Mouse (Mus musculus) erythroblast, adult 5-6 weeks (primary cell): ENCODE results near the gene Wdr45. TPM values are rescaled to one million over a fixed set of nuclear protein-coding genes. Genes with fewer than 3 reads are reported as not detected.

Experiments
- ATAC-seq: replicated peaks from 2 replicates; pipeline ENCODE4 v1.8.0; 2016; ENCODE audit warnings: moderate number of reproducible peaks, mild to moderate bottlenecking, moderate TSS enrichment, inconsistent platforms; ENCODE audit not compliant: poor library complexity, low FRiP score, severe bottlenecking
- total RNA-seq, 2 experiments: library from RNA; stranded (forward) in 1 of 2; stranded (reverse) in 1 of 2; fragments of 150-400 nt in 1 of 2; fragments of 200-764, 138-1000 nt in 1 of 2; gene quantifications; 2 replicates each; pipeline versions ENCODE4 v1.2.3 to v1.2.4; 2015 to 2017; ENCODE audit warnings: low replicate concordance in 2 of 2

The Wdr45 gene
- total RNA-seq, 2 experiments from 2014 or later, result 111 to 139 TPM

GRCm38 (mm10) chrX:7762137-7762920, 48.2 kb downstream of the Wdr45 start, which contains the start of gene Tfe3:
Tfe3 (plus strand) TSS chrX:7762560.
- peak; percentile 94 for ATAC-seq

- ATAC-seq, result peak; percentile 60
These were observed 48.7 kb downstream of the Wdr45 start for GRCm38 (mm10) chrX:7762921-7763197.

GRCm38 (mm10) chrX:7763631-7764393, 49.7 kb downstream of the Wdr45 start:
- no peak for ATAC-seq

- no peak for ATAC-seq
These were observed 50.6 kb downstream of the Wdr45 start for GRCm38 (mm10) chrX:7764657-7765280.

- no peak for ATAC-seq
These were observed 51.1 kb downstream of the Wdr45 start for GRCm38 (mm10) chrX:7765281-7765670.

- no peak for ATAC-seq
These were observed 51.6 kb downstream of the Wdr45 start for GRCm38 (mm10) chrX:7765764-7766163.

- peak; percentile 58; the same call in 1 of the 2 replicates for ATAC-seq
These were observed 55.3 kb downstream of the Wdr45 start for GRCm38 (mm10) chrX:7769302-7770017.

GRCm38 (mm10) chrX:7772766-7773165, 58.6 kb downstream of the Wdr45 start:
- ATAC-seq, result no peak

GRCm38 (mm10) chrX:7775501-7776205, 61.5 kb downstream of the Wdr45 start:
- no peak for ATAC-seq

GRCm38 (mm10) chrX:7776329-7777082, 62.4 kb downstream of the Wdr45 start:
- ATAC-seq, result peak; percentile 77

Other genes starting within 250 kb of the Wdr45 start
- not detected in 2 replicates for gene Foxp3, start 140.7 kb upstream of the Wdr45 start, total RNA-seq (2015; ENCODE audit: low replicate concordance)
- not detected in 2 replicates for gene Foxp3, start 140.7 kb upstream of the Wdr45 start, total RNA-seq (2017; ENCODE audit: low replicate concordance)
- gene Ppp1r3f, start 140.1 kb upstream of the Wdr45 start, total RNA-seq (2015; ENCODE audit: low replicate concordance), result not detected in 2 replicates
- gene Ppp1r3f, start 140.1 kb upstream of the Wdr45 start, total RNA-seq (2017; ENCODE audit: low replicate concordance), result 0.68 TPM in 1 of 2 replicates, not detected in the other
- 3.1 and 4.0 TPM in 2 replicates for gene Ccdc22, start 108.8 kb upstream of the Wdr45 start, total RNA-seq (2015; ENCODE audit: low replicate concordance)
- 6.0 and 6.4 TPM in 2 replicates for gene Ccdc22, start 108.8 kb upstream of the Wdr45 start, total RNA-seq (2017; ENCODE audit: low replicate concordance)
- gene Cacna1f, start 107.2 kb upstream of the Wdr45 start, total RNA-seq (2015; ENCODE audit: low replicate concordance), result not detected in 2 replicates
- not detected in 2 replicates for gene Cacna1f, start 107.2 kb upstream of the Wdr45 start, total RNA-seq (2017; ENCODE audit: low replicate concordance)
- 15.6 TPM in 1 of 2 replicates, not detected in the other for gene Syp, start 75.9 kb upstream of the Wdr45 start, total RNA-seq (2015; ENCODE audit: low replicate concordance)
- 0.28 and 0.51 TPM in 2 replicates for gene Syp, start 75.9 kb upstream of the Wdr45 start, total RNA-seq (2017; ENCODE audit: low replicate concordance)
- gene Prickle3, start 57.1 kb upstream of the Wdr45 start, total RNA-seq (2015; ENCODE audit: low replicate concordance), result 2.5 and 5.0 TPM in 2 replicates
- gene Prickle3, start 57.1 kb upstream of the Wdr45 start, total RNA-seq (2017; ENCODE audit: low replicate concordance), result 1.0 and 2.1 TPM in 2 replicates
- gene Plp2, start 42.9 kb upstream of the Wdr45 start, total RNA-seq (2015; ENCODE audit: low replicate concordance), result 137 and 180 TPM in 2 replicates
- gene Plp2, start 42.9 kb upstream of the Wdr45 start, total RNA-seq (2017; ENCODE audit: low replicate concordance), result 26.9 and 37.0 TPM in 2 replicates
- not detected in 2 replicates for gene Magix, start 33.1 kb upstream of the Wdr45 start, total RNA-seq (2015; ENCODE audit: low replicate concordance)
- 0.09 TPM in 1 of 2 replicates, not detected in the other for gene Magix, start 33.1 kb upstream of the Wdr45 start, total RNA-seq (2017; ENCODE audit: low replicate concordance)
- 7.9 and 13.4 TPM in 2 replicates for gene Gpkow, start 17.2 kb upstream of the Wdr45 start, total RNA-seq (2015; ENCODE audit: low replicate concordance)
- gene Gpkow, start 17.2 kb upstream of the Wdr45 start, total RNA-seq (2017; ENCODE audit: low replicate concordance), result 9.0 and 11.3 TPM in 2 replicates
- gene Gm45208, start 7.9 kb downstream of the Wdr45 start, total RNA-seq (2015; ENCODE audit: low replicate concordance), result not detected in 2 replicates
- not detected in 2 replicates for gene Gm45208, start 7.9 kb downstream of the Wdr45 start, total RNA-seq (2017; ENCODE audit: low replicate concordance)
- 4.8 and 10.0 TPM in 2 replicates for gene Praf2, start 14.1 kb downstream of the Wdr45 start, total RNA-seq (2015; ENCODE audit: low replicate concordance)
- gene Praf2, start 14.1 kb downstream of the Wdr45 start, total RNA-seq (2017; ENCODE audit: low replicate concordance), result 1.5 and 2.8 TPM in 2 replicates
- gene Ccdc120, start 36.6 kb downstream of the Wdr45 start, total RNA-seq (2015; ENCODE audit: low replicate concordance), result not detected in 2 replicates
- gene Ccdc120, start 36.6 kb downstream of the Wdr45 start, total RNA-seq (2017; ENCODE audit: low replicate concordance), result 1.8 TPM in 1 of 2 replicates, not detected in the other
- 16.1 and 20.2 TPM in 2 replicates for gene Tfe3, start 48.2 kb downstream of the Wdr45 start, total RNA-seq (2015; ENCODE audit: low replicate concordance)
- 7.1 and 18.2 TPM in 2 replicates for gene Tfe3, start 48.2 kb downstream of the Wdr45 start, total RNA-seq (2017; ENCODE audit: low replicate concordance)
- gene Gripap1, start 75.4 kb downstream of the Wdr45 start, total RNA-seq (2015; ENCODE audit: low replicate concordance), result 146 and 177 TPM in 2 replicates
- gene Gripap1, start 75.4 kb downstream of the Wdr45 start, total RNA-seq (2017; ENCODE audit: low replicate concordance), result 200 and 207 TPM in 2 replicates
- 4.8 and 5.4 TPM in 2 replicates for gene Kcnd1, start 108.0 kb downstream of the Wdr45 start, total RNA-seq (2015; ENCODE audit: low replicate concordance)
- gene Kcnd1, start 108.0 kb downstream of the Wdr45 start, total RNA-seq (2017; ENCODE audit: low replicate concordance), result 3.6 and 4.5 TPM in 2 replicates
- 399 and 555 TPM in 2 replicates for gene Otud5, start 127.0 kb downstream of the Wdr45 start, total RNA-seq (2015; ENCODE audit: low replicate concordance)
- 691 and 1,009 TPM in 2 replicates for gene Otud5, start 127.0 kb downstream of the Wdr45 start, total RNA-seq (2017; ENCODE audit: low replicate concordance)
- gene Pim2, start 163.9 kb downstream of the Wdr45 start, total RNA-seq (2015; ENCODE audit: low replicate concordance), result 41.9 and 42.8 TPM in 2 replicates
- gene Pim2, start 163.9 kb downstream of the Wdr45 start, total RNA-seq (2017; ENCODE audit: low replicate concordance), result 30.4 and 31.3 TPM in 2 replicates
- 1.5 and 3.1 TPM in 2 replicates for gene Slc35a2, start 169.7 kb downstream of the Wdr45 start, total RNA-seq (2015; ENCODE audit: low replicate concordance)
- gene Slc35a2, start 169.7 kb downstream of the Wdr45 start, total RNA-seq (2017; ENCODE audit: low replicate concordance), result 10.0 and 10.9 TPM in 2 replicates
- 7.3 and 8.4 TPM in 2 replicates for gene Pqbp1, start 184.9 kb downstream of the Wdr45 start, total RNA-seq (2015; ENCODE audit: low replicate concordance)
- 39.3 and 41.1 TPM in 2 replicates for gene Pqbp1, start 184.9 kb downstream of the Wdr45 start, total RNA-seq (2017; ENCODE audit: low replicate concordance)
- gene Timm17b, start 185.0 kb downstream of the Wdr45 start, total RNA-seq (2015; ENCODE audit: low replicate concordance), result 20.2 and 52.2 TPM in 2 replicates
- 8.9 and 33.2 TPM in 2 replicates for gene Timm17b, start 185.0 kb downstream of the Wdr45 start, total RNA-seq (2017; ENCODE audit: low replicate concordance)
- not detected in 2 replicates for gene Gm10491, start 193.5 kb downstream of the Wdr45 start, total RNA-seq (2015; ENCODE audit: low replicate concordance)
- gene Gm10491, start 193.5 kb downstream of the Wdr45 start, total RNA-seq (2017; ENCODE audit: low replicate concordance), result not detected in 2 replicates
- gene Gm10490, start 195.2 kb downstream of the Wdr45 start, total RNA-seq (2015; ENCODE audit: low replicate concordance), result not detected in 2 replicates
- gene Gm10490, start 195.2 kb downstream of the Wdr45 start, total RNA-seq (2017; ENCODE audit: low replicate concordance), result not detected in 2 replicates
- gene Pcsk1n, start 205.5 kb downstream of the Wdr45 start, total RNA-seq (2015; ENCODE audit: low replicate concordance), result not detected in 2 replicates
- gene Pcsk1n, start 205.5 kb downstream of the Wdr45 start, total RNA-seq (2017; ENCODE audit: low replicate concordance), result not detected in 2 replicates
- not detected in 2 replicates for gene Eras, start 214.3 kb downstream of the Wdr45 start, total RNA-seq (2015; ENCODE audit: low replicate concordance)
- not detected in 2 replicates for gene Eras, start 214.3 kb downstream of the Wdr45 start, total RNA-seq (2017; ENCODE audit: low replicate concordance)
- gene Hdac6, start 233.6 kb downstream of the Wdr45 start, total RNA-seq (2015; ENCODE audit: low replicate concordance), result 5.0 and 9.0 TPM in 2 replicates
- gene Hdac6, start 233.6 kb downstream of the Wdr45 start, total RNA-seq (2017; ENCODE audit: low replicate concordance), result 2.4 and 6.8 TPM in 2 replicates